Mouse (Mus musculus) liver, embryonic 14.5 days (tissue): ENCODE data around the gene Slc34a2.

Experiments used
- CTCF ChIP-seq: IDR thresholded peaks from 2 replicates; pipeline ENCODE4 v1.5.1; 2016; ENCODE audit warnings: antibody characterized with exemption, low read depth, control low read depth
- EP300 ChIP-seq: IDR thresholded peaks from 2 replicates; pipeline ENCODE4 v1.6.1; 2016; ENCODE audit warnings: antibody characterized with exemption, low read depth

- TF ChIP-seq CTCF (no peak), EP300 (no peak)
Observed at GRCm38 (mm10) chr5:53053246-53053645, 15.4 kb downstream of the Slc34a2 start.
